9 mouse cellular contexts compared by ENCODE assay signal in genomic region chr7:17073904-17074615, GRCm38 (mm10). TPM values are rescaled to one million over a fixed set of nuclear protein-coding genes. Genes with fewer than 3 reads are reported as not detected.
DNase-seq lines count a peak whose midpoint lies in the region; ATAC-seq and TF ChIP-seq lines count a peak whose summit lies in the region.
"Had no signal": no experiment of that assay in that cellular context is flagged by ENCODE, and none has a peak within 500 bp of the region (broad histone marks: within the 10 kb centered on the region; RNA-seq: fewer than 3 reads in every experiment).

Psg16 (plus strand) TSS chr7:17074040.

- H3K4me2 ChIP-seq in forebrain, embryonic 16.5 days (ENCODE audit: low read length) = peak within 1 kb of the TSS; percentile 13
- no peak within 1 kb of the TSS for H3K4me2 ChIP-seq in intestine, embryonic 15.5 days (replicated peaks)
- no peak within 1 kb of the TSS for H3K4me2 ChIP-seq in limb, embryonic 14.5 days (replicated peaks; ENCODE audit: low read depth, low read length, severe bottlenecking)
- peak within 1 kb of the TSS; percentile 28 for H3K4me2 ChIP-seq in midbrain, embryonic 15.5 days
- 0 out of 2 replicates have a peak within 1 kb of the TSS, but pooled peaks have one; percentile 13 for H3K4me2 ChIP-seq in stomach, embryonic 14.5 days (replicated peaks; ENCODE audit: low read depth, low read length)

- H3K27me3 ChIP-seq in forebrain, embryonic 16.5 days (replicated peaks; ENCODE audit: control insufficient read depth, insufficient read depth, low read length) = no peaks in the 10 kb centered on the region
- H3K27me3 ChIP-seq in intestine, embryonic 15.5 days (replicated peaks) = no peaks in the 10 kb centered on the region
- no peaks in the 10 kb centered on the region for H3K27me3 ChIP-seq in limb, embryonic 14.5 days (ENCODE audit: control insufficient read depth, insufficient read depth, low read length)
- H3K27me3 ChIP-seq in midbrain, embryonic 15.5 days (replicated peaks) = no peaks in the 10 kb centered on the region
- no peaks in the 10 kb centered on the region for H3K27me3 ChIP-seq in stomach, embryonic 14.5 days (ENCODE audit: control insufficient read depth, insufficient read depth, low read length)

- H3K36me3 ChIP-seq in forebrain, embryonic 16.5 days (ENCODE audit: control insufficient read depth, insufficient read depth) = no peaks in the 10 kb centered on the region
- no peaks in the 10 kb centered on the region for H3K36me3 ChIP-seq in intestine, embryonic 15.5 days
- no peaks in the 10 kb centered on the region for H3K36me3 ChIP-seq in limb, embryonic 14.5 days (ENCODE audit: control insufficient read depth, insufficient read depth, low read length)
- H3K36me3 ChIP-seq in midbrain, embryonic 15.5 days (replicated peaks) = no peaks in the 10 kb centered on the region
- H3K36me3 ChIP-seq in stomach, embryonic 14.5 days (ENCODE audit: control insufficient read depth, insufficient read depth, low read length) = no peaks in the 10 kb centered on the region

- H3K9ac ChIP-seq in forebrain, embryonic 16.5 days (replicated peaks; ENCODE audit: low read depth, low read length) = peak within 1 kb of the TSS; percentile 12; the same call in 1 of the 2 replicates
- H3K9ac ChIP-seq in intestine, embryonic 15.5 days = no peak within 1 kb of the TSS
- no peak within 1 kb of the TSS for H3K9ac ChIP-seq in limb, embryonic 14.5 days (ENCODE audit: low read depth, low read length, severe bottlenecking)
- H3K9ac ChIP-seq in midbrain, embryonic 15.5 days = no peak within 1 kb of the TSS
- H3K9ac ChIP-seq in stomach, embryonic 14.5 days (replicated peaks; ENCODE audit: low read depth, low read length) = no peak within 1 kb of the TSS

- H3K9me3 ChIP-seq in forebrain, embryonic 16.5 days (ENCODE audit: control insufficient read depth, low read length) = no peaks in the 10 kb centered on the region
- no peaks in the 10 kb centered on the region for H3K9me3 ChIP-seq in intestine, embryonic 15.5 days
- H3K9me3 ChIP-seq in limb, embryonic 14.5 days (ENCODE audit: control insufficient read depth, low read length) = no peaks in the 10 kb centered on the region
- no peaks in the 10 kb centered on the region for H3K9me3 ChIP-seq in midbrain, embryonic 15.5 days
- H3K9me3 ChIP-seq in stomach, embryonic 14.5 days (ENCODE audit: control insufficient read depth, low read depth, low read length) = no peaks in the 10 kb centered on the region; the same call in 1 of the 2 replicates

- no peaks in the 10 kb centered on the region for H3K4me1 ChIP-seq in forebrain, embryonic 16.5 days (replicated peaks; ENCODE audit: control insufficient read depth, insufficient read depth, low read length)
- H3K4me1 ChIP-seq in intestine, embryonic 15.5 days (replicated peaks) = peaks cover 3% of the 10 kb centered on the region; the same call in 1 of the 2 replicates
- H3K4me1 ChIP-seq in limb, embryonic 14.5 days (ENCODE audit: control insufficient read depth, insufficient read depth, low read length) = no peaks in the 10 kb centered on the region
- H3K4me1 ChIP-seq in midbrain, embryonic 15.5 days = no peaks in the 10 kb centered on the region
- no peaks in the 10 kb centered on the region for H3K4me1 ChIP-seq in stomach, embryonic 14.5 days (ENCODE audit: control insufficient read depth, insufficient read depth, low read length)

- 0 out of 2 replicates have a peak, but pooled peaks have one; percentile 25 for TF ChIP-seq POLR2A in limb, embryonic 14.5 days (IDR thresholded peaks at IDR 0.05; ENCODE audit: borderline replicate concordance, extremely low read depth, insufficient read depth, insufficient read length)

- H3K27ac ChIP-seq in forebrain, embryonic 16.5 days (ENCODE audit: low read length) = no peak within 1 kb of the TSS
- no peak within 1 kb of the TSS for H3K27ac ChIP-seq in intestine, embryonic 15.5 days
- no peak within 1 kb of the TSS for H3K27ac ChIP-seq in limb, embryonic 14.5 days (replicated peaks; ENCODE audit: low read depth, low read length)
- H3K27ac ChIP-seq in midbrain, embryonic 15.5 days = no peak within 1 kb of the TSS
- H3K27ac ChIP-seq in stomach, embryonic 14.5 days (ENCODE audit: low read length) = no peak within 1 kb of the TSS

- ATAC-seq in forebrain, embryonic 16.5 days = peak; percentile 71
- peak; percentile 88 for ATAC-seq in intestine, embryonic 15.5 days
- ATAC-seq in limb, embryonic 14.5 days (ENCODE audit: low FRiP score, low read depth) = peak; percentile 41; the same call in 1 of the 2 replicates
- ATAC-seq in midbrain, embryonic 15.5 days (replicated peaks) = peak; percentile 93
- peak; percentile 67; the same call in 1 of the 2 replicates for ATAC-seq in stomach, embryonic 14.5 days (ENCODE audit: insufficient number of reproducible peaks, insufficient read depth, low FRiP score, low read depth)

- peak; percentile 69 to 70 for DNase-seq in left cerebral cortex, adult 18-20 months (ENCODE audit: low spot score in 2 of 2)
- no peak for DNase-seq in left cerebral cortex, adult 11 months (ENCODE audit: low spot score)
- peak; percentile 89 to 90 for DNase-seq in cerebellum, adult 18-20 months
- peak; percentile 55 for DNase-seq in limb, embryonic 14.5 days (ENCODE audit: low spot score)

- H3K4me3 ChIP-seq in forebrain, embryonic 16.5 days (replicated peaks; ENCODE audit: low read length) = 0 out of 2 replicates have a peak within 1 kb of the TSS, but pooled peaks have one; percentile 8
- no peak within 1 kb of the TSS for H3K4me3 ChIP-seq in intestine, embryonic 15.5 days (replicated peaks)
- no peak within 1 kb of the TSS for H3K4me3 ChIP-seq in limb, embryonic 14.5 days (replicated peaks; ENCODE audit: low read length)
- H3K4me3 ChIP-seq in midbrain, embryonic 15.5 days = peak within 1 kb of the TSS; percentile 11
- no peak within 1 kb of the TSS for H3K4me3 ChIP-seq in stomach, embryonic 14.5 days (ENCODE audit: low read depth, low read length)
- H3K4me3 ChIP-seq: myocyte had no signal

- 64% methylated on average over 23 of the region's 23 CpGs for WGBS in forebrain, embryonic 16.5 days
- whole genome bisulfite sequencing in intestine, embryonic 15.5 days = 60% methylated on average over 23 of the region's 23 CpGs
- WGBS in limb, embryonic 14.5 days = 66% methylated on average over 23 of the region's 23 CpGs
- 68% methylated on average over 23 of the region's 23 CpGs for WGBS in midbrain, embryonic 15.5 days
- 57% methylated on average over 23 of the region's 23 CpGs for WGBS in stomach, embryonic 14.5 days

RNA-seq across cellular contexts. Expression of gene Psg16, which starts in this region (rescaled TPM):
- 1 to 10 TPM; 5.3 to 5.8 TPM for total RNA-seq in left cerebral cortex, adult 18-20 months (2021)
- 2.2 and 3.4 TPM in 2 replicates for polyA plus RNA-seq in forebrain, embryonic 16.5 days (2015; fragmentation: Nextera tagmentation; extraction: Ambion mirVana)
- polyA plus RNA-seq in intestine, embryonic 15.5 days (2015; fragmentation: Nextera tagmentation; extraction: Ambion mirVana) = 0.40 and 0.42 TPM in 2 replicates
- polyA plus RNA-seq in limb, embryonic 14.5 days (2012; rRNA removed) = 0.23 TPM in 2 replicates
- 0.12 and 0.33 TPM in 2 replicates for polyA plus RNA-seq in limb, embryonic 14.5 days (2014; fragmentation: Nextera tagmentation; extraction: Ambion mirVana)
- 4.4 and 6.1 TPM in 2 replicates for polyA plus RNA-seq in midbrain, embryonic 15.5 days (2015; fragmentation: Nextera tagmentation; extraction: Ambion mirVana)
- polyA plus RNA-seq in stomach, embryonic 14.5 days (2014; fragmentation: Nextera tagmentation; extraction: Ambion mirVana) = 0.10 and 0.24 TPM in 2 replicates
- polyA plus RNA-seq: myocyte had no signal

Comparison
In these comparisons a context has a peak if more than half of its experiments do, and no peak if none do; other contexts are left out.
1. Peak in ATAC-seq in intestine, embryonic 15.5 days; RNA of the gene not detected or under 1 TPM.
2. Peak in DNase-seq and ATAC-seq in limb, embryonic 14.5 days; RNA of the gene not detected or under 1 TPM.
3. Peak in ATAC-seq and H3K4me2 ChIP-seq in stomach, embryonic 14.5 days; RNA of the gene not detected or under 1 TPM.
4. ATAC-seq: peak in every context shown above with its lines; median percentile 93 in midbrain, embryonic 15.5 days; 88 in intestine, embryonic 15.5 days; 71 in forebrain, embryonic 16.5 days; 67 in stomach, embryonic 14.5 days; 41 in limb, embryonic 14.5 days.
5. H3K4me2 ChIP-seq: peak in forebrain, embryonic 16.5 days (single experiment) and midbrain, embryonic 15.5 days (single experiment); none in intestine, embryonic 15.5 days (single experiment) and limb, embryonic 14.5 days (single experiment).
6. H3K4me3 ChIP-seq: peak in forebrain, embryonic 16.5 days (single experiment) and midbrain, embryonic 15.5 days (single experiment); none in intestine, embryonic 15.5 days (single experiment), limb, embryonic 14.5 days (single experiment) and stomach, embryonic 14.5 days (single experiment).